Mouse (Mus musculus) hindbrain, embryonic 14.5 days (tissue): ENCODE data around the gene Sptbn1. TPM values are rescaled to one million over a fixed set of nuclear protein-coding genes. Genes with fewer than 3 reads are reported as not detected.

Source experiments
- ATAC-seq: fragments of 200-750 bp; cut with Nextera tagmentation; 2 replicates; pipeline ENCODE4 v1.8.0; 2017; ENCODE audit warnings: moderate number of reproducible peaks, mild to moderate bottlenecking, moderate TSS enrichment, moderate library complexity; ENCODE audit not compliant: low FRiP score
- DNase-seq: peaks from one replicate; pipeline ENCODE4 v3.0.0-alpha.2; 2015; ENCODE audit warnings: low spot score
- H3K27ac ChIP-seq: fragments of 300-500 bp; sonication (generic); 2 replicates; pipeline ENCODE4 v1.5.1; 2014; ENCODE audit warnings: mild to moderate bottlenecking, moderate library complexity
- H3K27me3 ChIP-seq: fragments of 300-500 bp; sonication (generic); 2 replicates; pipeline ENCODE4 v1.6.1; 2014; ENCODE audit warnings: mild to moderate bottlenecking, low read length, mixed read lengths; ENCODE audit not compliant: control insufficient read depth, insufficient read depth
- H3K36me3 ChIP-seq: fragments of 300-500 bp; sonication (generic); replicated peaks from 2 replicates; pipeline ENCODE4 v1.6.1; 2014; ENCODE audit not compliant: control insufficient read depth, insufficient read depth
- H3K4me1 ChIP-seq: fragments of 300-500 bp; sonication (generic); replicated peaks from 2 replicates; pipeline ENCODE4 v1.6.1; 2014; ENCODE audit warnings: antibody characterized with exemption, low read length, mixed read lengths; ENCODE audit not compliant: control insufficient read depth, insufficient read depth
- H3K4me2 ChIP-seq: fragments of 300-500 bp; sonication (generic); replicated peaks from 2 replicates; pipeline ENCODE4 v1.6.1; 2014; ENCODE audit warnings: mild to moderate bottlenecking, moderate library complexity
- H3K4me3 ChIP-seq: fragments of 300-500 bp; sonication (generic); replicated peaks from 2 replicates; pipeline ENCODE4 v1.5.1; 2014; ENCODE audit warnings: mild to moderate bottlenecking, low read length
- H3K9ac ChIP-seq: fragments of 300-500 bp; sonication (generic); 2 replicates; pipeline ENCODE4 v1.6.1; 2014
- H3K9me3 ChIP-seq: fragments of 300-500 bp; sonication (generic); 2 replicates; pipeline ENCODE4 v1.6.1; 2016; ENCODE audit warnings: low read length; ENCODE audit not compliant: control insufficient read depth
- WGBS: fragments of 180-500 bp; shearing (Covaris S2); extraction: QIAGEN DNeasy Blood & Tissue Kit; methylation state at CpG from one replicate; pipeline ENCODE4 v1.1.7; 2014; 5-methylcytosine and 5-hydroxymethylcytosine counted together
- polyA plus RNA-seq: library from polyadenylated mRNA; unstranded; fragments of >200 nt; fragmentation: Nextera tagmentation; extraction: Ambion mirVana; gene quantifications from 2 replicates; pipeline ENCODE4 v1.2.1, GENCODE M21; 2014

Sptbn1 gene
- polyA plus RNA-seq, 1 experiment from 2014 or later, result 209 TPM

GRCm38 (mm10) chr11:30171586-30172178, 96.3 kb downstream of the Sptbn1 start:
- Histone ChIP-seq H3K9me3 (no peaks in the 10 kb centered on the region), H3K27ac (no peak overlapping the region), H3K27me3 (no peaks in the 10 kb centered on the region), H3K9ac (no peak overlapping the region), H3K4me2 (no peak overlapping the region), H3K4me1 (0 out of 2 replicates have a peak, but pooled peaks cover 4% of the 10 kb centered on the region), H3K4me3 (no peak overlapping the region), H3K36me3 (no peaks in the 10 kb centered on the region)
- 98% methylated on average over 4 of the region's 4 CpGs for WGBS
- DNase-seq (no peak), ATAC-seq (no peak)

GRCm38 (mm10) chr11:30171184-30171583, 96.8 kb downstream of the Sptbn1 start:
- no peak overlapping the region for H3K27ac ChIP-seq
- H3K4me2 ChIP-seq, result no peak overlapping the region
- no peaks in the 10 kb centered on the region for H3K9me3 ChIP-seq
- no peaks in the 10 kb centered on the region for H3K27me3 ChIP-seq
- ATAC-seq (no peak), DNase-seq (no peak)
- H3K4me1 ChIP-seq, result 0 out of 2 replicates have a peak, but pooled peaks cover 2% of the 10 kb centered on the region
- WGBS, result 91% methylated on average over 5 of the region's 5 CpGs
- no peaks in the 10 kb centered on the region for H3K36me3 ChIP-seq
- H3K9ac ChIP-seq, result no peak overlapping the region
- no peak overlapping the region for H3K4me3 ChIP-seq

DNA sequence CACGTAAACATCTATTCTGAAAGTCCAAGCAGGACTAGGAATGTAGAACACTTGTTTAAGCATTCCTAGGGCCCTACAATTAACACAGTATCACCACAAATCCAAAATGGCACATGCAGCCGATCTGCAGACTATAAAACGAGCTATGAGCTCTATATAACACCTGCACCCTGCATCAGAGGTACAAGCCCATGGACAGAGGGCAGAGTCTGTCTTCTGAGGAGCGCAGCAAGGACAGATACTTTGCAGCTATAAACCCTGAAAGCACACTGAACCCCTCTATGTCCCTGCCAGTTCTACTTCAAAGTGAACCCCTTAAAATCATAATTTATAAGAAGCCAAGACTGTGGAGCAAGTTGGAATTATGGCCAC, 101.4 kb downstream of the Sptbn1 start:
- Histone ChIP-seq H3K27me3 (no peaks in the 10 kb centered on the region), H3K36me3 (no peaks in the 10 kb centered on the region), H3K4me3 (no peak overlapping the region), H3K4me2 (no peak overlapping the region), H3K9me3 (no peaks in the 10 kb centered on the region), H3K9ac (no peak overlapping the region), H3K27ac (no peak overlapping the region), H3K4me1 (0 out of 2 replicates have a peak, but pooled peaks cover 8% of the 10 kb centered on the region)
- ATAC-seq (no peak), DNase-seq (no peak)
- WGBS, result 86% methylated on average over 4 of the region's 4 CpGs

- no peaks in the 10 kb centered on the region for H3K36me3 ChIP-seq
- no peaks in the 10 kb centered on the region for H3K27me3 ChIP-seq
- WGBS, result 62% methylated on average over 5 of the region's 5 CpGs
- H3K9me3 ChIP-seq, result no peaks in the 10 kb centered on the region
- ATAC-seq (no peak), DNase-seq (no peak)
- no peak overlapping the region for H3K27ac ChIP-seq
- H3K9ac ChIP-seq, result no peak overlapping the region
- no peak overlapping the region for H3K4me3 ChIP-seq
- H3K4me1 ChIP-seq, result 0 out of 2 replicates have a peak, but pooled peaks cover 11% of the 10 kb centered on the region
- H3K4me2 ChIP-seq, result no peak overlapping the region
Measured at GRCm38 (mm10) chr11:30165861-30166550, 102.0 kb downstream of the Sptbn1 start.

GRCm38 (mm10) chr11:30164515-30165214, 103.3 kb downstream of the Sptbn1 start:
- WGBS, result 73% methylated on average over 5 of the region's 5 CpGs
- Histone ChIP-seq H3K27ac (no peak overlapping the region), H3K4me1 (0 out of 2 replicates have a peak, but pooled peaks cover 11% of the 10 kb centered on the region), H3K9me3 (no peaks in the 10 kb centered on the region), H3K4me3 (no peak overlapping the region), H3K9ac (no peak overlapping the region), H3K4me2 (no peak overlapping the region), H3K27me3 (no peaks in the 10 kb centered on the region), H3K36me3 (no peaks in the 10 kb centered on the region)
- no peak for ATAC-seq
- DNase-seq, result no peak

DNA sequence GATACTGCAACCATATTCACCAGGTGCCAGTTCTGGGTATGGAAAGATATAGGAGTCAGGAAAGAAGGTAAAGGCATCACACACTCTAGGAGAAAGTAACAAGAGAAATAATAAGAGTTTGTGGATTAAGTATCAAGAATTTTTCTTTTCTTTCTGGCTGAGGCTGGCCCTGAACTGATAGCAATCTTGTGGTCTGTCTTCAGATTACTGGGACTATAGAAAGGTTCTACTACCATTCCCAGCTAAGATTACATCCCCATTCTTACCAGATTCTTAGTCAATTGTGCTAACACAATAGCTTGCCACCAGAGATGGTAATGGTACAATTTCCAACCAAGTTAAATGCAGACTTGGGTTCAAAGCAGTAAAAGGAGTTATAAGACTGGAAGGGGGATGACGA, 104.1 kb downstream of the Sptbn1 start:
- H3K4me2 ChIP-seq, result no peak overlapping the region
- no peaks in the 10 kb centered on the region for H3K9me3 ChIP-seq
- no peak overlapping the region for H3K27ac ChIP-seq
- H3K4me3 ChIP-seq, result no peak overlapping the region
- H3K9ac ChIP-seq, result no peak overlapping the region
- H3K27me3 ChIP-seq, result no peaks in the 10 kb centered on the region
- peaks cover 5% of the 10 kb centered on the region; the same call in 1 of the 2 replicates for H3K36me3 ChIP-seq
- H3K4me1 ChIP-seq, result 0 out of 2 replicates have a peak, but pooled peaks cover 11% of the 10 kb centered on the region
- 81% methylated on average over 1 of the region's 1 CpGs for WGBS
- DNase-seq, result no peak
- no peak for ATAC-seq

DNA sequence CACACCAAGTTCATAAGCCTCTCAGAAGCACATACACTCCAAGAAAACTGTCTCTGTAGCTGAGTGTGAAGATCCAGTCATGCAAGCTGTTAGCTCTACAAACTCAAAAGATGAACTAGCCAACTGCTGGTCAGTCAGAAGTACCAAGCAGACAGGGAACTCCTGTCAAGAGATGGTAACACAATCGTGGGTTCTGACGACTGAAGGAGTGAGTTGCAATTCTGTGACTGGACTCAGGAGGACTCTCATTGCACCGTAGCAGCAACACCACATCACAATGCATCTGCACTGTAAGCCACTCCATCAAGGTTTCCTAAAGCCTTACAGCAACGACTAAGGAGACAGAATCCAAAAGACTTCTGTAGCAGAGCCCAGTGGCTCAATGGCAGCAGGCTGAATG, 104.9 kb downstream of the Sptbn1 start:
- Histone ChIP-seq H3K27me3 (no peaks in the 10 kb centered on the region), H3K27ac (no peak overlapping the region), H3K4me1 (peaks cover 18% of the 10 kb centered on the region; the same call in 1 of the 2 replicates), H3K4me2 (no peak overlapping the region), H3K36me3 (peaks cover 13% of the 10 kb centered on the region; the same call in 1 of the 2 replicates), H3K9me3 (no peaks in the 10 kb centered on the region), H3K9ac (no peak overlapping the region), H3K4me3 (no peak overlapping the region)
- DNase-seq (no peak), ATAC-seq (no peak)
- WGBS, result 75% methylated on average over 4 of the region's 4 CpGs

DNA sequence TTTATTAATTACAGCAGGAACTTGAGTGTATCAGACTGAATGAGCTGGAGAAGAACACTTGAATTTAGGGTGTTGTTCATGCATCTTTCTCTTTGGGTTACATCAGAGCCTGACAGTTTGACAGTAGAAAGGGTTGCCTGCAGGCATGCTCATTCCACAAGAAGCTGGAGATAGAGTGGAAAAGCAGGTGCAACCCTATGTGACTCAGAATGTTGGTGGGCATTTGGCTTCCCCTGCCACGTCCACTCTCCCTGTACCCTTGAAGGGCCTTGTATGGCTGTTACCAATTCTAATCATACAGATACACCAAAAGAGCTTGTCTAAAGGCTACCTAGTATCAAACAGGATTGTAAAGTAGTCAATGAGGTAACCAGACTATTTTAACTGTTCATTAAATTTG, 106.2 kb downstream of the Sptbn1 start:
- ATAC-seq, result no peak
- H3K4me1 ChIP-seq, result peaks cover 18% of the 10 kb centered on the region; the same call in 1 of the 2 replicates

DNA sequence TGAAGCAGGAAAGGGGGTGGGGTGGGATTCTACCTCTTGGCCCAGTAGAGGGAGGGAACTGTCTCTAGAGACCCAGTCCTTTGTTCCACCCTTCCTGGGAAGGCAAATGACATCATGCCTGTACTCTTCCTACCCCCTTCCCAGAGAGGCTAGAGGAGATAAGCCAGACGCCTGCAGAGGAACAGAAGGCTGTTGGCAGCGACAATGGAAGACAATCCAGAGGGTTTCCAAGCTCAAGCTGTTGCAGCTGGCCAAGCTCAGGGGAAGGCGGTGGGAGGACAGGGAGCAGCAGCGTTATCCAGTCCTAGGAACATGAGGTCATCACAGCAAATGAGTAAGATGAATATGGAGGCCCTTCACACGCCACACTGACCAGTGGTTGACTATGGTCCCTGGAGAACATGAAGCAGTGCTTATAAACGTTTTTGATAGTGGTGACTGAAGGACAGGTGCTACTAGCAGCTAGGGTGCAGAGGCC, 106.8 kb downstream of the Sptbn1 start:
- no peak overlapping the region for H3K9ac ChIP-seq
- 31% methylated on average over 6 of the region's 6 CpGs for WGBS
- no peaks in the 10 kb centered on the region for H3K9me3 ChIP-seq
- no peak overlapping the region for H3K4me3 ChIP-seq
- no peak overlapping the region for H3K4me2 ChIP-seq
- H3K27ac ChIP-seq, result peak overlapping the region; percentile 51
- ATAC-seq (peak; percentile 46; the same call in 1 of the 2 replicates), DNase-seq (no peak)
- H3K27me3 ChIP-seq, result no peaks in the 10 kb centered on the region
- H3K36me3 ChIP-seq, result peaks cover 15% of the 10 kb centered on the region; the same call in 1 of the 2 replicates
- H3K4me1 ChIP-seq, result peaks cover 16% of the 10 kb centered on the region; the same call in 1 of the 2 replicates

More for the DNA sequence above, 106.2 kb downstream of the Sptbn1 start:
- peaks cover 15% of the 10 kb centered on the region; the same call in 1 of the 2 replicates for H3K36me3 ChIP-seq
- no peaks in the 10 kb centered on the region for H3K9me3 ChIP-seq
- H3K27me3 ChIP-seq, result no peaks in the 10 kb centered on the region
- H3K9ac ChIP-seq, result no peak overlapping the region
- WGBS, result 86% methylated on average over 1 of the region's 1 CpGs
- DNase-seq, result no peak
- peak overlapping the region; percentile 51 for H3K27ac ChIP-seq
- no peak overlapping the region for H3K4me3 ChIP-seq
- no peak overlapping the region for H3K4me2 ChIP-seq
